Mouse (Mus musculus) embryonic fibroblast, embryonic 13.5 days (primary cell): ENCODE results near the gene Actrt2.

Experiments used
- CTCF ChIP-seq: IDR thresholded peaks from 2 replicates; pipeline ENCODE4 v1.5.1; 2011; ENCODE audit warnings: mild to moderate bottlenecking, control low read depth, low read length, moderate library complexity, borderline replicate concordance; ENCODE audit not compliant: insufficient read depth
- POLR2A ChIP-seq: IDR thresholded peaks from 2 replicates; pipeline ENCODE4 v1.6.1; 2011; ENCODE audit warnings: low read depth, mild to moderate bottlenecking, control low read depth, low read length, moderate library complexity

DNA sequence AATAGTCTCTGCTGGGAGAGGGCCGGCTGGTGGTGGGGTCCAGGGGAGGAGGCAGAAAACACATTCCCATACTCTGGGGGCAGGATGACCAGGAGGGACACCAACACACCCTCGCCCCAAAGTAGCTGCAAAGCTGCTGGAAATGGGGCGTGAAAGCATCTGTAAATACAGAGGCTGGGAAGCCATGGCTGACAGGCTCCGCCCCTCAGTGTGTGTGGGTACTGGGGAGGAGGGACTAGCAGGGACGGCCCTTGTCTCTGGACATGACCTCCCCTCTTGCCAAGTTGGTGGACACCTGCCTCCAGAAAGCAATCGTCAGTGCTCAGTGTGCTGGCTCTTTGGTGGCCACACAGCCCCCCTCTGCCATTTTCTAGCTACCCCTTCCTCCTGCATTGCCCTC lies 34.5 kb upstream of the Actrt2 start:
- TF ChIP-seq CTCF (no peak), POLR2A (no peak)
